Mouse (Mus musculus) CH12.LX (cell line): ENCODE results near the gene Rnf43.

Experiments used
- CTCF ChIP-seq, 2 experiments: IDR thresholded peaks in 1 of 2; conservative IDR thresholded peaks in 1 of 2; 2 replicates each; pipeline ENCODE4 v1.5.1; 2011 to 2012; ENCODE audit warnings: low read depth in 2 of 2, low read length in 2 of 2, improper control_type of control experiment in 1 of 2, inconsistent platforms in 1 of 2, mild to moderate bottlenecking in 1 of 2, moderate library complexity in 1 of 2
- ELF1 ChIP-seq: IDR thresholded peaks from 2 replicates; pipeline ENCODE4 v1.6.1; 2014; ENCODE audit warnings: low read depth, mild to moderate bottlenecking, inconsistent platforms, low read length, improper control_type of control experiment
- JUN ChIP-seq: IDR thresholded peaks from 2 replicates; pipeline ENCODE4 v1.6.1; 2011; ENCODE audit warnings: low read depth, mild to moderate bottlenecking, low read length, improper control_type of control experiment, moderate library complexity; ENCODE audit not compliant: insufficient read depth
- KAT2A ChIP-seq: IDR thresholded peaks from 2 replicates; pipeline ENCODE4 v1.6.1; 2012; ENCODE audit warnings: low read length, improper control_type of control experiment, inconsistent platforms; ENCODE audit not compliant: insufficient replicate concordance
- MAX ChIP-seq: IDR thresholded peaks from 2 replicates; pipeline ENCODE4 v1.6.1; 2011; ENCODE audit warnings: low read length, improper control_type of control experiment
- NRF1 ChIP-seq: IDR thresholded peaks from 2 replicates; pipeline ENCODE4 v1.6.1; 2014; ENCODE audit warnings: low read depth, mild to moderate bottlenecking, inconsistent platforms, low read length, improper control_type of control experiment, moderate library complexity
- POLR2A ChIP-seq: IDR thresholded peaks from 2 replicates; pipeline ENCODE4 v1.6.1; 2011; ENCODE audit warnings: low read depth, mild to moderate bottlenecking, improper control_type of control experiment, low read length
- USF1 ChIP-seq: IDR thresholded peaks from 2 replicates; pipeline ENCODE4 v1.6.1; 2014; ENCODE audit warnings: low read depth, mild to moderate bottlenecking, inconsistent platforms, low read length, improper control_type of control experiment
- ZNF384 ChIP-seq: IDR thresholded peaks from 2 replicates; pipeline ENCODE4 v1.6.1; 2012; ENCODE audit warnings: low read depth, low read length, improper control_type of control experiment, inconsistent platforms

DNA sequence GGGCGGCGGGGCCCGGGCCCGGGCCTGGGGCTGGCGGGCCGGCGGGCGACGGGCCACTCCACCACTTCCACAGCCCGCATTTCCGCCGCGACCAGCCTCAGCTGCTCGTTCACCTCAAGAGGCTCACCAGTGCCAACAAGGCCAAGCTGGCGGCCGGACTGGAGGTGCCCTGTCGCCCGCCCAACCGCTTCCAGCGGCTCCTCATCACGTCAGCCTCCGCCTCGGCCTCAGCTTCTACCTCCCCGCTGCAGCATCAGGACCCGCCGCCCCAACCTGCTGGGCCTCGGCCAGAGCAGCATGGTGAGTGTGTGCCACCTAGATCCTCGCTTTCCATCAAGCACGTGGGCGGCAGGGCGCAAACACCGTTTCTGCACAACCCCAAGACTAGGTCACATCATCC is 44.9 kb upstream of the Rnf43 start:
- TF ChIP-seq CTCF (conservative IDR thresholded peaks at IDR 0.05 in 1 of 2, IDR thresholded peaks at IDR 0.05 in 1 of 2; ENCODE audit: low read depth in 2 of 2, low read length in 2 of 2) (no peak), NRF1 (no peak), MAX (no peak), POLR2A (no peak), JUN (no peak), ELF1 (no peak), KAT2A (no peak), USF1 (no peak), ZNF384 (no peak)
